Mouse (Mus musculus) neural tube, embryonic 11.5 days (tissue): ENCODE results near the gene Kbtbd13. TPM values are rescaled to one million over a fixed set of nuclear protein-coding genes. Genes with fewer than 3 reads are reported as not detected.
A peak's percentile ranks its signal among the peaks of the same experiment; 100 is the strongest.

Source experiments
- ATAC-seq: fragments of 200-750 bp; cut with Nextera tagmentation; 2 replicates; pipeline ENCODE4 v1.8.0; 2017; ENCODE audit warnings: moderate number of reproducible peaks, mild to moderate bottlenecking, moderate TSS enrichment, moderate library complexity; ENCODE audit not compliant: insufficient read depth, low FRiP score, low TSS enrichment
- DNase-seq: peaks from one replicate; pipeline ENCODE4 v3.0.0-alpha.2; 2015; ENCODE audit warnings: low spot score
- H3K27ac ChIP-seq: fragments of 300-500 bp; sonication (generic); 2 replicates; pipeline ENCODE4 v1.5.1; 2014; ENCODE audit warnings: low read depth, mild to moderate bottlenecking, low read length
- H3K27me3 ChIP-seq: fragments of 300-500 bp; sonication (generic); 2 replicates; pipeline ENCODE4 v1.6.1; 2014; ENCODE audit warnings: mild to moderate bottlenecking, low read length, mixed read lengths; ENCODE audit not compliant: control insufficient read depth, insufficient read depth
- H3K36me3 ChIP-seq: fragments of 300-500 bp; sonication (generic); 2 replicates; pipeline ENCODE4 v1.6.1; 2014; ENCODE audit warnings: mild to moderate bottlenecking, low read length, moderate library complexity, mixed read lengths; ENCODE audit not compliant: control insufficient read depth, insufficient read depth
- H3K4me1 ChIP-seq: fragments of 300-500 bp; sonication (generic); 2 replicates; pipeline ENCODE4 v1.6.1; 2014; ENCODE audit warnings: low read length, mixed read lengths; ENCODE audit not compliant: control insufficient read depth, insufficient read depth
- H3K4me2 ChIP-seq: fragments of 300-500 bp; sonication (generic); 2 replicates; pipeline ENCODE4 v1.6.1; 2014; ENCODE audit warnings: low read depth, mild to moderate bottlenecking, moderate library complexity
- H3K4me3 ChIP-seq: fragments of 300-500 bp; sonication (generic); 2 replicates; pipeline ENCODE4 v1.5.1; 2014; ENCODE audit warnings: low read depth, low read length
- H3K9ac ChIP-seq: fragments of 300-500 bp; sonication (generic); 2 replicates; pipeline ENCODE4 v1.6.1; 2014; ENCODE audit warnings: mild to moderate bottlenecking, low read length
- H3K9me3 ChIP-seq: fragments of 300-500 bp; sonication (generic); 2 replicates; pipeline ENCODE4 v1.6.1; 2016; ENCODE audit warnings: low read length; ENCODE audit not compliant: control insufficient read depth
- WGBS: fragments of 180-500 bp; shearing (Covaris S2); extraction: QIAGEN DNeasy Blood & Tissue Kit; methylation state at CpG from one replicate; pipeline ENCODE4 v1.1.7; 2014; 5-methylcytosine and 5-hydroxymethylcytosine counted together
- polyA plus RNA-seq: library from polyadenylated mRNA; unstranded; fragments of >200 nt; fragmentation: Nextera tagmentation; extraction: Ambion mirVana; gene quantifications from 2 replicates; pipeline ENCODE4 v1.2.1, GENCODE M21; 2014

The Kbtbd13 gene
- polyA plus RNA-seq, 1 experiment from 2014 or later = 0.76 TPM

GRCm38 (mm10) chr9:65371756-65372155 lies 19.7 kb downstream of the Kbtbd13 start:
- H3K4me2 ChIP-seq = no peak overlapping the region
- WGBS = 75% methylated on average over 24 of the region's 24 CpGs
- no peaks in the 10 kb centered on the region for H3K27me3 ChIP-seq
- no peaks in the 10 kb centered on the region for H3K9me3 ChIP-seq
- H3K27ac ChIP-seq = no peak overlapping the region
- H3K4me1 ChIP-seq = no peaks in the 10 kb centered on the region
- ATAC-seq (no peak), DNase-seq (no peak)
- H3K9ac ChIP-seq = no peak overlapping the region
- no peak overlapping the region for H3K4me3 ChIP-seq
- H3K36me3 ChIP-seq = no peaks in the 10 kb centered on the region; the same call in none of the 2 replicates

GRCm38 (mm10) chr9:65365721-65366120 lies 25.7 kb downstream of the Kbtbd13 start:
- H3K36me3 ChIP-seq = peaks cover 4% of the 10 kb centered on the region; the same call in 1 of the 2 replicates
- H3K27me3 ChIP-seq = no peaks in the 10 kb centered on the region
- H3K9me3 ChIP-seq = no peaks in the 10 kb centered on the region
- H3K4me1 ChIP-seq = 0 out of 2 replicates have a peak, but pooled peaks cover 2% of the 10 kb centered on the region
- H3K4me3 ChIP-seq = no peak overlapping the region
- ATAC-seq (no peak), DNase-seq (no peak)
- WGBS = 90% methylated on average over 7 of the region's 7 CpGs
- no peak overlapping the region for H3K27ac ChIP-seq
- H3K9ac ChIP-seq = no peak overlapping the region
- H3K4me2 ChIP-seq = no peak overlapping the region

GRCm38 (mm10) chr9:65363684-65364083 lies 27.8 kb downstream of the Kbtbd13 start:
- Histone ChIP-seq H3K36me3 (peaks cover 4% of the 10 kb centered on the region; the same call in 1 of the 2 replicates), H3K27me3 (no peaks in the 10 kb centered on the region), H3K4me2 (no peak overlapping the region), H3K27ac (no peak overlapping the region), H3K4me3 (no peak overlapping the region), H3K9ac (no peak overlapping the region), H3K4me1 (0 out of 2 replicates have a peak, but pooled peaks cover 2% of the 10 kb centered on the region), H3K9me3 (no peaks in the 10 kb centered on the region)
- WGBS = 66% methylated on average over 9 of the region's 9 CpGs
- DNase-seq (peak; percentile 42), ATAC-seq (no peak)

- Histone ChIP-seq H3K27me3 (no peaks in the 10 kb centered on the region), H3K9ac (no peak within 1 kb of the TSS), H3K9me3 (no peaks in the 10 kb centered on the region), H3K36me3 (peaks cover 9% of the 10 kb centered on the region), H3K4me2 (no peak within 1 kb of the TSS), H3K27ac (no peak within 1 kb of the TSS), H3K4me1 (0 out of 2 replicates have a peak, but pooled peaks cover 2% of the 10 kb centered on the region), H3K4me3 (no peak within 1 kb of the TSS)
- DNase-seq (no peak), ATAC-seq (no peak)
- 93% methylated on average over 16 of the region's 16 CpGs for WGBS
Measured at GRCm38 (mm10) chr9:65360641-65361448, 30.6 kb downstream of the Kbtbd13 start, which contains the start of gene Ubap1l. Gene Ubap1l, plus strand, starts transcription at chr9:65361041.

- 98% methylated on average over 1 of the region's 1 CpGs for WGBS
- H3K9ac ChIP-seq = no peak overlapping the region
- DNase-seq (no peak), ATAC-seq (no peak)
- H3K27ac ChIP-seq = no peak overlapping the region
- H3K27me3 ChIP-seq = no peaks in the 10 kb centered on the region
- no peaks in the 10 kb centered on the region for H3K9me3 ChIP-seq
- no peak overlapping the region for H3K4me2 ChIP-seq
- H3K36me3 ChIP-seq = peaks cover 9% of the 10 kb centered on the region
- no peak overlapping the region for H3K4me3 ChIP-seq
- H3K4me1 ChIP-seq = 0 out of 2 replicates have a peak, but pooled peaks cover 2% of the 10 kb centered on the region
Measured at GRCm38 (mm10) chr9:65358956-65359480, 32.4 kb downstream of the Kbtbd13 start.

GRCm38 (mm10) chr9:65356971-65357370 lies 34.5 kb downstream of the Kbtbd13 start:
- ATAC-seq (no peak), DNase-seq (no peak)
- H3K4me3 ChIP-seq = no peak overlapping the region
- H3K36me3 ChIP-seq = peaks cover 9% of the 10 kb centered on the region
- no peak overlapping the region for H3K27ac ChIP-seq
- no peaks in the 10 kb centered on the region for H3K9me3 ChIP-seq
- H3K27me3 ChIP-seq = no peaks in the 10 kb centered on the region
- H3K9ac ChIP-seq = no peak overlapping the region
- H3K4me1 ChIP-seq = no peaks in the 10 kb centered on the region
- WGBS = 92% methylated on average over 2 of the region's 2 CpGs
- no peak overlapping the region for H3K4me2 ChIP-seq

DNA sequence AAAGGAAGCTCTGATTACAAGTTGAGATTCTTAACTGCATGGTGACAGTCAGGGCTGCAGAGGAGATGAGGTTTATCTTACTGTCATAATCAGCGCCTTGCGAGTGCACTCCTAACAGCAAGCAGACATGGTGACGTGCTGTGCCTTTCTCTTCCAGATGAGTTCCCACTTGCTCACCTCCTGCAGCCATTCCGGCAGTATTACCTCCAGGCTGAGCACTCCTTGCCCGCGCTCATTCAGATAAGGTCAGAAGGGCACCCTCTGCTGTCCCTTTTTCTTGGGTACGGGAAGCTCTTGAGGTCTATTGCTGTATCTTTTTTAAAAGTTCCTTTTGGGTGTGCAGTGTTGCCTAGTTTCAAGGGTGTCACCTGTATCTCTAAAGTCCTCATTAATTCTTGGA lies 34.9 kb downstream of the Kbtbd13 start:
- no peaks in the 10 kb centered on the region for H3K4me1 ChIP-seq
- H3K27ac ChIP-seq = no peak overlapping the region
- H3K27me3 ChIP-seq = no peaks in the 10 kb centered on the region
- H3K36me3 ChIP-seq = peaks cover 9% of the 10 kb centered on the region
- ATAC-seq (no peak), DNase-seq (no peak)
- H3K9ac ChIP-seq = no peak overlapping the region
- 88% methylated on average over 7 of the region's 7 CpGs for WGBS
- H3K9me3 ChIP-seq = no peaks in the 10 kb centered on the region
- no peak overlapping the region for H3K4me2 ChIP-seq
- H3K4me3 ChIP-seq = no peak overlapping the region

DNA sequence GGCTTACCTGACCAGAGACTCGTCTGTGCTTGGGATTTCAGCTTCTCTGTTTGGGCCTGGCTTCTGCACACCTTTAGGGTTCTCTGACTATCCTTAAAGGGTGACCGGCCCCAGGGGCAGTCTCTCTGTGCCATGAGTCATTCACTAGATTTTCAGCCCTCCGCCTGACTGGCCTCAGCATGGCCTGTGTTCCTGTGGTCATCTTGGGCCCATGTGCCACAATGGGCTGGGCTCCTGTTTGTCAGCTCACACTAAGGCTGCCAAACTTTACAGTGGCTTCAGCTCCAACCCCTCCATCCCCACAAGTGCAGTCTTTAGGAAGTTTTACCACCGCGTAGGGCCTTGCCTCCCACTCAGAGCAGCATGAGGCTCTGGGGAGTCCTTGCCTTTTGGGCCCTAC lies 38.2 kb downstream of the Kbtbd13 start:
- peaks cover 2% of the 10 kb centered on the region; the same call in 1 of the 2 replicates for H3K36me3 ChIP-seq
- no peak overlapping the region for H3K9ac ChIP-seq
- no peak for ATAC-seq
- H3K4me3 ChIP-seq = no peak overlapping the region
- no peaks in the 10 kb centered on the region for H3K9me3 ChIP-seq
- H3K27me3 ChIP-seq = no peaks in the 10 kb centered on the region
- H3K4me1 ChIP-seq = no peaks in the 10 kb centered on the region
- no peak for DNase-seq
- H3K27ac ChIP-seq = no peak overlapping the region
- H3K4me2 ChIP-seq = no peak overlapping the region
- WGBS = 88% methylated on average over 5 of the region's 5 CpGs
